Mouse (Mus musculus): ENCODE results near the gene Rnf213. TPM values are rescaled to one million over a fixed set of nuclear protein-coding genes. Genes with fewer than 3 reads are reported as not detected.

The Rnf213 gene
- polyA plus RNA-seq, 1 experiment from 2014 or later, result 3.2 TPM

DNA sequence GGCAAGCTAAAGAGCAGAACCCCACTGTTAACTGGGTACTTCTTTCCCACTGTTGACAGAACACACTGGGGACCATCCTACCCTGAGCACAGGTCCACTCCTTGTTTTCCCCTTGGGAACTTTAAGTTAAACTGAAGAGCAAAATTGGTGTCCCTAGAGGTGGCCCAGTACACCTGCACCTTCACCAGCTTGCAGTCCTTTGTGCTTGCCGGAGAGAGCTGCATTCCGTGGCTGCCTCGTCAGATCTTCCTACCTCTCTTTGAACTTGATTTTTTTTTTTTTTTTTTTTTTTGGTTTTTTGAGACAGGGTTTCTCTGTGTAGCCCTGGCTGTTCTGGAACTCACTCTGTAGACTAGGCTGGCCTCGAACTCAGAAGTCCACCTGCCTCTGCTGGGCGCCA lies 27.5 kb downstream of the Rnf213 start:
- DNase-seq (no peak), ATAC-seq (ENCODE audit: low FRiP score, low TSS enrichment) (no peak)
- H3K4me3 ChIP-seq (replicated peaks; ENCODE audit: low read depth, low read length), result no peak overlapping the region
- H3K36me3 ChIP-seq (ENCODE audit: control insufficient read depth, insufficient read depth, low read length), result no peaks in the 10 kb centered on the region
- H3K27me3 ChIP-seq (ENCODE audit: control insufficient read depth, insufficient read depth, low read length), result no peaks in the 10 kb centered on the region
- no peak overlapping the region for H3K4me2 ChIP-seq (ENCODE audit: low read length)
- H3K27ac ChIP-seq (replicated peaks; ENCODE audit: low read depth, low read length), result no peak overlapping the region
- no peak overlapping the region for H3K9ac ChIP-seq (replicated peaks; ENCODE audit: low read length)
- no peaks in the 10 kb centered on the region for H3K9me3 ChIP-seq (ENCODE audit: control insufficient read depth, low read length)
- WGBS, result 84% methylated on average over 5 of the region's 5 CpGs
- no peaks in the 10 kb centered on the region for H3K4me1 ChIP-seq (ENCODE audit: control insufficient read depth, insufficient read depth, low read length)

DNA sequence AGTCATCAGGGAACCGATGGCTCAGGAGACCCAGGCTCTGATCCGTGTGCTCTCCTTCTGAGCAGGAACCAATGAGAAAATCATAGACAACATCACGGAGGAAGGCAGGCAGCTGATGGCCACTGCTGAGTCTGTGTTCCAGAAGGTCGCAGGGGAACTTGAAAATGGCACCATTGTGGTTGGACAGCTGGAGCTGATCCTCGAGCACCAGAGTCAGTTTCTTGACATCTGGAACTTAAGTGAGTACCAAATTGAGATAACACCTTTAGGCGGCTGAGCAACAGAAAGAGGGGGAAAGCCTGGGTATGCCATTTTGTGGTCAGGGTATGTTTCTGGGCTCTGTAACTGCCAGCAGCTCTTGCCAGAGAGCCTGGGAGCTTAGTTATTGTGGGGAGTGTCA lies 34.5 kb downstream of the Rnf213 start:
- no peaks in the 10 kb centered on the region for H3K36me3 ChIP-seq (ENCODE audit: control insufficient read depth, insufficient read depth, low read length)
- WGBS, result 89% methylated on average over 6 of the region's 6 CpGs
- peaks cover 8% of the 10 kb centered on the region for H3K4me1 ChIP-seq (ENCODE audit: control insufficient read depth, insufficient read depth, low read length)

DNA sequence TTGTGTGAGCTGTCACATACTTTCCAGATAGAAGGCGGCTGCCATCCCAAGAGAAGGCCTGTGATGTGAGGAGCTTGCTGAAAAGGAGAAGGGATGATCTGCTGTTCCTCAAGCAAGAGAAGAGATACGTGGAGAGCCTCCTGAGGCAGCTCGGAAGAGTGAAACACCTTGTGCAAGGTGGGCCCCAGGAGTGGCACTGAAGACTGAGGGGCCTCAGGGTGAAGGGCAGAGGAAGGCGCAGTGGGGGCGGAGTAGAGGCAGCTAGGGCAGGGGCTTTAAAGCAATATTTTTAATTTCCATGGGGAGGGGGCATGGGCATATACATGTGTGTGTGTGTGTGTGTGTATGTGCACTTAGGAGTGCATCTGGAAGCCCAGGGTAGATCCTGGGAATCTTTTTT lies 35.1 kb downstream of the Rnf213 start:
- ATAC-seq (ENCODE audit: low FRiP score, low TSS enrichment), result no peak
- no peaks in the 10 kb centered on the region for H3K36me3 ChIP-seq (ENCODE audit: control insufficient read depth, insufficient read depth, low read length)
- H3K27ac ChIP-seq (replicated peaks; ENCODE audit: low read depth, low read length), result no peak overlapping the region
- H3K4me3 ChIP-seq (replicated peaks; ENCODE audit: low read depth, low read length), result no peak overlapping the region
- 0 out of 2 replicates have a peak overlapping the region, but pooled peaks have one; percentile 21 for H3K9ac ChIP-seq (replicated peaks; ENCODE audit: low read length)
- DNase-seq, result no peak
- H3K4me2 ChIP-seq (ENCODE audit: low read length), result peak overlapping the region; percentile 56
- H3K4me1 ChIP-seq (ENCODE audit: control insufficient read depth, insufficient read depth, low read length), result peaks cover 8% of the 10 kb centered on the region
- H3K27me3 ChIP-seq (ENCODE audit: control insufficient read depth, insufficient read depth, low read length), result no peaks in the 10 kb centered on the region
- H3K9me3 ChIP-seq (ENCODE audit: control insufficient read depth, low read length), result no peaks in the 10 kb centered on the region
- 88% methylated on average over 5 of the region's 5 CpGs for WGBS

More for the DNA sequence above, 34.5 kb downstream of the Rnf213 start:
- no peak for ATAC-seq (ENCODE audit: low FRiP score, low TSS enrichment)
- Histone ChIP-seq H3K9ac (replicated peaks; ENCODE audit: low read length) (no peak overlapping the region), H3K9me3 (ENCODE audit: control insufficient read depth, low read length) (no peaks in the 10 kb centered on the region), H3K27me3 (ENCODE audit: control insufficient read depth, insufficient read depth, low read length) (no peaks in the 10 kb centered on the region), H3K27ac (replicated peaks; ENCODE audit: low read depth, low read length) (no peak overlapping the region), H3K4me2 (ENCODE audit: low read length) (no peak overlapping the region), H3K4me3 (replicated peaks; ENCODE audit: low read depth, low read length) (no peak overlapping the region)
- DNase-seq, result no peak

DNA sequence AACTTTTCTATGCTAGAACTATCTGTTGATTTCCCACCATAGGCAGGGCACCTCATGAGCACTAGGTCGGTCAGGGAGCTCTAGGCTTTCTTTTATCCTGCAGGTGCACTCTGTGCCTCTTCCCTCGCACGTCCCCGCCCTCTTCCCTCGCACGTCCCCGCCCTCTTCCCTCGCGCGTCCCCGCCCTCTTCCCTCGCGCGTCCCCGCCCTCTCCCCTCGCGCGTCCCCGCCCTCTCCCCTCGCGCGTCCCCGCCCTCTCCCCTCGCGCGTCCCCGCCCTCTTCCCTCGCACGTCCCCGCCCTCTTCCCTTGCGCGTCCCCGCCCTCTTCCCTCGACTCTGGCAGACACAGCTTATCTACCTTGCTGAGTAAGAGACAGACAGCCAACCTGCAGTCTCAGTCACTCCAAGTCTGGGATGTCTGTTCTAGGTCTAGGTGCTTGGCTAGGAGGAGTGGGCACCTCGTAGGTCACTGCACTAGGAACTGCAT lies 35.8 kb downstream of the Rnf213 start:
- Histone ChIP-seq H3K9ac (replicated peaks; ENCODE audit: low read length) (peak overlapping the region; percentile 21; the same call in 1 of the 2 replicates), H3K9me3 (ENCODE audit: control insufficient read depth, low read length) (no peaks in the 10 kb centered on the region), H3K4me1 (ENCODE audit: control insufficient read depth, insufficient read depth, low read length) (peaks cover 8% of the 10 kb centered on the region), H3K27ac (replicated peaks; ENCODE audit: low read depth, low read length) (no peak overlapping the region), H3K36me3 (ENCODE audit: control insufficient read depth, insufficient read depth, low read length) (no peaks in the 10 kb centered on the region), H3K4me3 (replicated peaks; ENCODE audit: low read depth, low read length) (peak overlapping the region; percentile 26), H3K4me2 (ENCODE audit: low read length) (peak overlapping the region; percentile 56), H3K27me3 (ENCODE audit: control insufficient read depth, insufficient read depth, low read length) (no peaks in the 10 kb centered on the region)
- peak; percentile 45 for DNase-seq
- no peak for ATAC-seq (ENCODE audit: low FRiP score, low TSS enrichment)
- WGBS, result under 1% methylated on average over 32 of the region's 35 CpGs

DNA sequence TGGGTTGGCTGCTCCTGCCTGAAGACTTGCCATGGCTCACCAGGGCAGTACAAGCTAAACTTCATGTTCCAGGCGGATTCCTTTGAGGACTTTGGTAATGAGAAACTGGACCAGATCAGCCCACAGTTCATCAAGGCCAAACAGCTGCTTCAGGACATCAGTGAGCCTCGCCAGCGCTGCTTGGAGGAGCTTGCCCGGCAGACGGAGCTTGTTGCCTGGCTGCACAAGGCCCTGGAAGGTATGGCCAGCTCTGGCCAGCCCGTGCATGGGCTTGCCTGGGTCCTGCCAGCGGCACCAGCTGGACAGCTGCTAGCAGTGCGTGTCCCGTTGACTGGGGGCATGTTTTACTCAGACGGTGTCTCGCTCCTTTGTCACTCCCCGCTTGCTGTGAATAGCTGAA lies 38.6 kb downstream of the Rnf213 start:
- Histone ChIP-seq H3K4me3 (replicated peaks; ENCODE audit: low read depth, low read length) (no peak overlapping the region), H3K4me1 (ENCODE audit: control insufficient read depth, insufficient read depth, low read length) (peaks cover 8% of the 10 kb centered on the region), H3K9me3 (ENCODE audit: control insufficient read depth, low read length) (no peaks in the 10 kb centered on the region), H3K36me3 (ENCODE audit: control insufficient read depth, insufficient read depth, low read length) (no peaks in the 10 kb centered on the region), H3K27ac (replicated peaks; ENCODE audit: low read depth, low read length) (no peak overlapping the region), H3K27me3 (ENCODE audit: control insufficient read depth, insufficient read depth, low read length) (no peaks in the 10 kb centered on the region), H3K9ac (replicated peaks; ENCODE audit: low read length) (no peak overlapping the region), H3K4me2 (ENCODE audit: low read length) (no peak overlapping the region)
- WGBS, result 88% methylated on average over 12 of the region's 12 CpGs
- DNase-seq (no peak), ATAC-seq (ENCODE audit: low FRiP score, low TSS enrichment) (no peak)

DNA sequence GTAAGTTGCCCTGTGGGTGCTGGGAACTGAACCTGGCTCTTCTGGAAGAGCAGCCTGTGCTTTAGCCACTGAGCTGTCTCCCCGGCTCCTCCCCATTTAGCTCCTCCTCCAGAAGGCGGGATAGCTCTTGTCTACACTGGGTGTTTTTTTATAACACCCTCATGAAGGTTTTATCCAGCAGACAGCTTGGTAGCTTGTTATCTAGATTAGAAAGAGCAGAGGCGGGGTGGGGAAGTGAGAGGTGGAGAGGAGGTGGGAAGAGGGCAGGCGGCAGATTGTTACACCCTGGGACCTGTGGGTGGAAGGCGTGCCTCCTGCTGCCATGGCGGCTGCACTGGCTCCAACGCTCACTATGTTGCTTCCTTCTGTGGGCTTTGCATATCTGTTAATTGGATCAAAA lies 39.8 kb downstream of the Rnf213 start:
- 83% methylated on average over 7 of the region's 7 CpGs for WGBS
- no peak overlapping the region for H3K4me3 ChIP-seq (replicated peaks; ENCODE audit: low read depth, low read length)
- no peaks in the 10 kb centered on the region for H3K36me3 ChIP-seq (ENCODE audit: control insufficient read depth, insufficient read depth, low read length)
- H3K4me2 ChIP-seq (ENCODE audit: low read length), result no peak overlapping the region
- H3K9me3 ChIP-seq (ENCODE audit: control insufficient read depth, low read length), result no peaks in the 10 kb centered on the region
- H3K4me1 ChIP-seq (ENCODE audit: control insufficient read depth, insufficient read depth, low read length), result peaks cover 7% of the 10 kb centered on the region
- ATAC-seq (ENCODE audit: low FRiP score, low TSS enrichment) (no peak), DNase-seq (no peak)
- no peaks in the 10 kb centered on the region for H3K27me3 ChIP-seq (ENCODE audit: control insufficient read depth, insufficient read depth, low read length)
- H3K9ac ChIP-seq (replicated peaks; ENCODE audit: low read length), result no peak overlapping the region
- no peak overlapping the region for H3K27ac ChIP-seq (replicated peaks; ENCODE audit: low read depth, low read length)

DNA sequence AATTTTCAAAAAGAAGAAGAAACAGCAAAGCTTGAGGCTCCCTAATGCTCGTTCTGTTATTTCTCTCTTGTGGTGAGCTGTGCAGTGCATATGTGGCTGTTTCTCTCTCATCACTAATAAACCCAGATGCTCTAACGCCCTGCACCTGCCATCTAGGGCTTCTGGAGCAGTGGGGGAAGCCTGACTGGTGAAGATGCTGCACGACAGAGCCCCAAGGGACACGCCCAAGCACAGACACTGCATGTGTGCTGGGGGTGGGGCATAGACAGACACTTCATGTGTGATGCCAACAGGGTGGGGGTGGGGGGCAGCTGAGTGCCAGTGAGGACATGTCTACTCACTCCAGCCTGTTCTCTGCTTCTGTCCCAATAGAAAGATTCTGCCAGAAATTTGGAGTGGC lies 41.4 kb downstream of the Rnf213 start:
- H3K9ac ChIP-seq (replicated peaks; ENCODE audit: low read length), result no peak overlapping the region
- H3K27ac ChIP-seq (replicated peaks; ENCODE audit: low read depth, low read length), result no peak overlapping the region
- H3K9me3 ChIP-seq (ENCODE audit: control insufficient read depth, low read length), result no peaks in the 10 kb centered on the region
- no peaks in the 10 kb centered on the region for H3K36me3 ChIP-seq (ENCODE audit: control insufficient read depth, insufficient read depth, low read length)
- ATAC-seq (ENCODE audit: low FRiP score, low TSS enrichment) (no peak), DNase-seq (no peak)
- no peak overlapping the region for H3K4me2 ChIP-seq (ENCODE audit: low read length)
- no peak overlapping the region for H3K4me3 ChIP-seq (replicated peaks; ENCODE audit: low read depth, low read length)
- no peaks in the 10 kb centered on the region for H3K27me3 ChIP-seq (ENCODE audit: control insufficient read depth, insufficient read depth, low read length)
- WGBS, result 68% methylated on average over 4 of the region's 4 CpGs
- no peaks in the 10 kb centered on the region for H3K4me1 ChIP-seq (ENCODE audit: control insufficient read depth, insufficient read depth, low read length)

DNA sequence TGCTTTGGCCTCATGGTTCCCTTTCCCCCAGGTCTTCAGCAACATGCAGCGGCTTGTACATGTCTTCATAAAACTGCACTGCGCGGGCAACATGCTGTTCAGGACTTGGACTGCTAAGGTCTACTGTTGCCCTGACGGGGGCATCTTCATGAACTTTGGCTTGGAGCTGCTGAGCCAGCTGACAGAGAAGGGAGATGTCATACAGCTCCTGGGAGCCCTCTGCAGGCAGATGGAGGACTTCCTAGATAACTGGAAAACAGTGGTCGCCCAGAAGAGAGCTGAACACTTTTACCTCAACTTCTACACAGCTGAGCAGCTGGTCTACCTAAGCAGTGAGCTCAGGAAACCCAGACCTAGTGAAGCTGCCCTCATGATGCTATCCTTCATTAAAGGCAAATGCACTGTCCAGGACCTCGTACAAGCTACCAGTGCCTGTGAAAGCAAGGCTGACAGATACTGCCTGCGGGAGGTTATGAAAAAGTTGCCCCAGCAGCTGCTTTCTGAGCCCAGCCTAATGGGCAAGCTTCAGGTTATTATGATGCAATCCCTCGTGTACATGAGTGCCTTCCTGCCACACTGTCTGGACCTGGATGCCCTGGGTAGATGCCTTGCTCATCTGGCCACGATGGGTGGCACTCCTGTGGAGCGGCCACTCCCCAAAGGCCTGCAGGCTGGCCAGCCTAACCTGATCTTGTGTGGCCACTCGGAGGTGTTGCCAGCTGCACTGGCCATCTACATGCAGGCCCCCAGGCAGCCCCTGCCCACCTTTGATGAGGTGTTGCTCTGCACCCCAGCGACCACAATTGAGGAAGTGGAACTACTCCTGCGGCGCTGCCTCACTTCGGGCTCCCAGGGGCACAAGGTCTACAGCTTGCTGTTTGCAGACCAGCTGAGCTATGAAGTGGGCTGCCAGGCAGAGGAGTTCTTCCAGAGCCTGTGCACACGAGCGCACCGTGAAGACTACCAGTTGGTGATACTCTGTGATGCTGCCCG lies 43.3 kb downstream of the Rnf213 start:
- H3K9me3 ChIP-seq (ENCODE audit: control insufficient read depth, low read length), result no peaks in the 10 kb centered on the region
- no peak overlapping the region for H3K4me2 ChIP-seq (ENCODE audit: low read length)
- H3K27me3 ChIP-seq (ENCODE audit: control insufficient read depth, insufficient read depth, low read length), result no peaks in the 10 kb centered on the region
- H3K4me3 ChIP-seq (replicated peaks; ENCODE audit: low read depth, low read length), result no peak overlapping the region
- ATAC-seq (ENCODE audit: low FRiP score, low TSS enrichment) (no peak), DNase-seq (peak; percentile 34)
- no peak overlapping the region for H3K27ac ChIP-seq (replicated peaks; ENCODE audit: low read depth, low read length)
- no peaks in the 10 kb centered on the region for H3K36me3 ChIP-seq (ENCODE audit: control insufficient read depth, insufficient read depth, low read length)
- H3K4me1 ChIP-seq (ENCODE audit: control insufficient read depth, insufficient read depth, low read length), result no peaks in the 10 kb centered on the region
- WGBS, result 81% methylated on average over 19 of the region's 19 CpGs
- H3K9ac ChIP-seq (replicated peaks; ENCODE audit: low read length), result no peak overlapping the region

DNA sequence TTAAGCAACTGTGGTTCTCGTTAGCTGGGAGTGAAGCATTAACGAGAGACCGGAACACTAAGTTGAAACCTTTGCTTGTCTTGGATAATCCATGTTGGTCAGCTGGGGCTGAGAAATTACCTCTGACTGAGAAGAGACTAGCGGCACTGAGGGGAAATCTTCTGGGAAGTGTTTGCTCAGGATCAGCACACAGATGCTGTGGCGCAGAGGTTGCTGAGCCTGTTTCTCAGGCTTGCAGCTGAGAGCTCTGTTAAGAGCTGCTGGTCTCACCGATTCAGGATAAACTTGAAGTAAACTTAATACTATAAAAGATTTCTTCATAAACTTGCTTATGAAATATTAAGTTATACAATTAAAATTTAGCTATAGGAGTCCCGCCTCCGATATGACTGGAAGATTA lies 45.9 kb downstream of the Rnf213 start:
- Histone ChIP-seq H3K27me3 (ENCODE audit: control insufficient read depth, insufficient read depth, low read length) (no peaks in the 10 kb centered on the region), H3K27ac (replicated peaks; ENCODE audit: low read depth, low read length) (no peak overlapping the region), H3K4me1 (ENCODE audit: control insufficient read depth, insufficient read depth, low read length) (no peaks in the 10 kb centered on the region), H3K4me2 (ENCODE audit: low read length) (no peak overlapping the region), H3K9me3 (ENCODE audit: control insufficient read depth, low read length) (no peaks in the 10 kb centered on the region), H3K9ac (replicated peaks; ENCODE audit: low read length) (no peak overlapping the region), H3K36me3 (ENCODE audit: control insufficient read depth, insufficient read depth, low read length) (no peaks in the 10 kb centered on the region), H3K4me3 (replicated peaks; ENCODE audit: low read depth, low read length) (no peak overlapping the region)
- DNase-seq (no peak), ATAC-seq (ENCODE audit: low FRiP score, low TSS enrichment) (no peak)
- 85% methylated on average over 8 of the region's 8 CpGs for WGBS
